Comparison of ENCODE assay signal across 8 mouse cellular contexts in genomic region chr8:105554087-105554486, GRCm38 (mm10). TPM values are rescaled to one million over a fixed set of nuclear protein-coding genes. Genes with fewer than 3 reads are reported as not detected.
DNase-seq lines count a peak whose midpoint lies in the region; ATAC-seq and TF ChIP-seq lines count a peak whose summit lies in the region.

No protein-coding gene starts in this region.

- TF ChIP-seq POLR2A in heart, adult 2 months (IDR thresholded peaks at IDR 0.05; ENCODE audit: insufficient read depth, low read depth, low read length), result no peak

- no peak overlapping the region for H3K4me2 ChIP-seq in intestine, postnatal 0 days (replicated peaks; ENCODE audit: low read depth)
- H3K4me2 ChIP-seq in limb, embryonic 13.5 days (replicated peaks), result no peak overlapping the region
- H3K4me2 ChIP-seq in midbrain, embryonic 14.5 days (ENCODE audit: low read length), result no peak overlapping the region

- H3K9me3 ChIP-seq in intestine, postnatal 0 days (ENCODE audit: control insufficient read depth), result no peaks in the 10 kb centered on the region
- H3K9me3 ChIP-seq in limb, embryonic 13.5 days, result no peaks in the 10 kb centered on the region
- no peaks in the 10 kb centered on the region for H3K9me3 ChIP-seq in midbrain, embryonic 14.5 days (ENCODE audit: control insufficient read depth, low read length)

- H3K27ac ChIP-seq in heart, adult 2 months, result no peak overlapping the region
- H3K27ac ChIP-seq in intestine, postnatal 0 days (ENCODE audit: low read depth, low read length), result no peak overlapping the region
- no peak overlapping the region for H3K27ac ChIP-seq in limb, embryonic 13.5 days
- no peak overlapping the region for H3K27ac ChIP-seq in midbrain, embryonic 14.5 days (replicated peaks; ENCODE audit: low read depth, low read length)

- TF ChIP-seq CTCF in heart, adult 2 months (IDR thresholded peaks at IDR 0.05), result peak; percentile 98
- peak; percentile 97 for TF ChIP-seq CTCF in intestine, postnatal 0 days (IDR thresholded peaks at IDR 0.05; ENCODE audit: low read depth)

- H3K4me3 ChIP-seq in heart, adult 2 months, result no peak overlapping the region
- H3K4me3 ChIP-seq in intestine, postnatal 0 days (ENCODE audit: low read depth, low read length), result no peak overlapping the region
- no peak overlapping the region for H3K4me3 ChIP-seq in limb, embryonic 13.5 days
- H3K4me3 ChIP-seq in midbrain, embryonic 14.5 days (replicated peaks; ENCODE audit: low read depth, low read length), result no peak overlapping the region

- no peaks in the 10 kb centered on the region for H3K27me3 ChIP-seq in heart, adult 2 months (ENCODE audit: control insufficient read depth, insufficient read depth, low read length)
- no peaks in the 10 kb centered on the region for H3K27me3 ChIP-seq in intestine, postnatal 0 days (replicated peaks; ENCODE audit: control insufficient read depth, insufficient read depth, low read length)
- no peaks in the 10 kb centered on the region for H3K27me3 ChIP-seq in limb, embryonic 13.5 days
- H3K27me3 ChIP-seq in midbrain, embryonic 14.5 days (ENCODE audit: control insufficient read depth, insufficient read depth, low read length), result no peaks in the 10 kb centered on the region

- ATAC-seq in intestine, postnatal 0 days, result no peak
- peak; percentile 59; the same call in 1 of the 2 replicates for ATAC-seq in limb, embryonic 13.5 days (ENCODE audit: low FRiP score, low read depth)
- ATAC-seq in midbrain, embryonic 14.5 days (ENCODE audit: low FRiP score, low TSS enrichment), result no peak

- H3K36me3 ChIP-seq in heart, adult 2 months (ENCODE audit: control insufficient read depth, insufficient read depth, low read length), result no peaks in the 10 kb centered on the region
- peaks cover 13% of the 10 kb centered on the region; the same call in 1 of the 2 replicates for H3K36me3 ChIP-seq in intestine, postnatal 0 days (ENCODE audit: control insufficient read depth, insufficient read depth)
- H3K36me3 ChIP-seq in limb, embryonic 13.5 days, result peaks cover 6% of the 10 kb centered on the region; the same call in 1 of the 2 replicates
- peaks cover 2% of the 10 kb centered on the region for H3K36me3 ChIP-seq in midbrain, embryonic 14.5 days (ENCODE audit: control insufficient read depth, insufficient read depth, low read length)

- peak; percentile 89 for TF ChIP-seq EP300 in heart, adult 2 months (IDR thresholded peaks at IDR 0.05; ENCODE audit: insufficient read depth, low read depth, low read length)

- DNase-seq in A20 (ENCODE audit: low read depth, low spot score), result peak; percentile 71
- DNase-seq in Muller cell, postnatal 12 days (ENCODE audit: inconsistent ontology term), result peak; percentile 47
- DNase-seq in cerebellum, postnatal 25 days, result peak; percentile 69 to 80
- DNase-seq in heart, adult 2 months, result peak; percentile 54 to 59
- DNase-seq in midbrain, embryonic 14.5 days, result peak; percentile 75
- peak; percentile 57 for DNase-seq in thymus, postnatal 14 days

- intact Hi-C loops in heart, adult 2 months (cut with DNase I), result loop anchor here (1.0 to 5.0 kb wide), 5 partner anchors 21 to 157 kb away; partner anchors contain the start of genes Kctd19 and Lrrc36

- H3K79me2 ChIP-seq in heart, adult 2 months (replicated peaks; ENCODE audit: control insufficient read depth, insufficient read depth, low read length), result peaks cover 2% of the 10 kb centered on the region

- H3K9ac ChIP-seq in heart, adult 2 months (ENCODE audit: low read depth, low read length), result no peak overlapping the region
- H3K9ac ChIP-seq in intestine, postnatal 0 days (ENCODE audit: low read depth, low read length), result no peak overlapping the region
- H3K9ac ChIP-seq in limb, embryonic 13.5 days, result no peak overlapping the region
- H3K9ac ChIP-seq in midbrain, embryonic 14.5 days (replicated peaks; ENCODE audit: low read length), result no peak overlapping the region

- H3K4me1 ChIP-seq in heart, adult 2 months (ENCODE audit: control insufficient read depth, insufficient read depth, low read length), result peaks cover 4% of the 10 kb centered on the region
- H3K4me1 ChIP-seq in intestine, postnatal 0 days (replicated peaks; ENCODE audit: control insufficient read depth, insufficient read depth, low read length), result 0 out of 2 replicates have a peak, but pooled peaks cover 4% of the 10 kb centered on the region
- no peaks in the 10 kb centered on the region for H3K4me1 ChIP-seq in limb, embryonic 13.5 days
- no peaks in the 10 kb centered on the region for H3K4me1 ChIP-seq in midbrain, embryonic 14.5 days (ENCODE audit: control insufficient read depth, insufficient read depth, low read length)

RNA-seq across cellular contexts. Expression of gene Atp6v0d1, which starts 11.8 kb away (rescaled TPM):
- 10 to 100 TPM; 46.4 to 48.9 TPM for total RNA-seq in heart, adult 2 months (2021)
- 61.7 and 69.0 TPM in 2 replicates for polyA plus RNA-seq in heart, adult 2 months (2012; rRNA removed)
- 140 and 151 TPM in 2 replicates for polyA plus RNA-seq in intestine, postnatal 0 days (2015; fragmentation: Nextera tagmentation; extraction: Ambion mirVana)
- 82.5 and 83.5 TPM in 2 replicates for polyA plus RNA-seq in limb, embryonic 13.5 days (2015; fragmentation: Nextera tagmentation; extraction: Ambion mirVana)
- polyA plus RNA-seq in midbrain, embryonic 14.5 days (2014; fragmentation: Nextera tagmentation; extraction: Ambion mirVana), result 227 and 250 TPM in 2 replicates

RNA-seq across cellular contexts. Expression of gene Hsd11b2, which starts 35.5 kb away (rescaled TPM):
- total RNA-seq in heart, adult 2 months (2021), result under 1 TPM in 1 of 2 experiments, not detected in 1; 0.23 TPM
- polyA plus RNA-seq in heart, adult 2 months (2012; rRNA removed), result 0.08 and 0.32 TPM in 2 replicates
- 1.1 and 4.1 TPM in 2 replicates for polyA plus RNA-seq in intestine, postnatal 0 days (2015; fragmentation: Nextera tagmentation; extraction: Ambion mirVana)
- 5.9 and 7.6 TPM in 2 replicates for polyA plus RNA-seq in limb, embryonic 13.5 days (2015; fragmentation: Nextera tagmentation; extraction: Ambion mirVana)
- polyA plus RNA-seq in midbrain, embryonic 14.5 days (2014; fragmentation: Nextera tagmentation; extraction: Ambion mirVana), result 5.9 and 9.7 TPM in 2 replicates

RNA-seq across cellular contexts. Expression of gene Ripor1, which starts 51.0 kb away (rescaled TPM):
- total RNA-seq in heart, adult 2 months (2021), result 10 to 100 TPM; 42.5 to 51.6 TPM
- 39.2 TPM in 2 replicates for polyA plus RNA-seq in heart, adult 2 months (2012; rRNA removed)
- 10.2 and 10.3 TPM in 2 replicates for polyA plus RNA-seq in intestine, postnatal 0 days (2015; fragmentation: Nextera tagmentation; extraction: Ambion mirVana)
- polyA plus RNA-seq in limb, embryonic 13.5 days (2015; fragmentation: Nextera tagmentation; extraction: Ambion mirVana), result 20.1 and 20.2 TPM in 2 replicates
- 23.8 and 26.2 TPM in 2 replicates for polyA plus RNA-seq in midbrain, embryonic 14.5 days (2014; fragmentation: Nextera tagmentation; extraction: Ambion mirVana)

RNA-seq across cellular contexts. Expression of gene Zdhhc1, which starts 57.4 kb away (rescaled TPM):
- total RNA-seq in heart, adult 2 months (2021), result 10 to 100 TPM; 13.0 to 13.3 TPM
- 37.5 and 40.5 TPM in 2 replicates for polyA plus RNA-seq in heart, adult 2 months (2012; rRNA removed)
- polyA plus RNA-seq in intestine, postnatal 0 days (2015; fragmentation: Nextera tagmentation; extraction: Ambion mirVana), result 6.4 and 7.1 TPM in 2 replicates
- 42.5 and 45.3 TPM in 2 replicates for polyA plus RNA-seq in limb, embryonic 13.5 days (2015; fragmentation: Nextera tagmentation; extraction: Ambion mirVana)
- 25.2 and 26.4 TPM in 2 replicates for polyA plus RNA-seq in midbrain, embryonic 14.5 days (2014; fragmentation: Nextera tagmentation; extraction: Ambion mirVana)
